Mouse (Mus musculus) hindbrain, embryonic 11.5 days (tissue): ENCODE measurements around the gene Pappa. TPM values are rescaled to one million over a fixed set of nuclear protein-coding genes. Genes with fewer than 3 reads are reported as not detected.

Experiments
- ATAC-seq: fragments of 200-750 bp; cut with Nextera tagmentation; 2 replicates; pipeline ENCODE4 v1.8.0; 2017; ENCODE audit warnings: mild to moderate bottlenecking, moderate TSS enrichment, moderate library complexity; ENCODE audit not compliant: low FRiP score
- DNase-seq: peaks from one replicate; pipeline ENCODE4 v3.0.0-alpha.2; 2015; ENCODE audit warnings: low spot score
- H3K27ac ChIP-seq: fragments of 300-500 bp; sonication (generic); 2 replicates; pipeline ENCODE4 v1.5.1; 2014; ENCODE audit warnings: mild to moderate bottlenecking, low read depth, low read length
- H3K27me3 ChIP-seq: fragments of 300-500 bp; sonication (generic); 2 replicates; pipeline ENCODE4 v1.6.1; 2014; ENCODE audit warnings: mild to moderate bottlenecking, low read length, moderate library complexity, mixed read lengths; ENCODE audit not compliant: control insufficient read depth, insufficient read depth
- H3K36me3 ChIP-seq: fragments of 300-500 bp; sonication (generic); 2 replicates; pipeline ENCODE4 v1.6.1; 2014; ENCODE audit warnings: mild to moderate bottlenecking, low read length, moderate library complexity, mixed read lengths; ENCODE audit not compliant: control insufficient read depth, insufficient read depth
- H3K4me1 ChIP-seq: fragments of 300-500 bp; sonication (generic); replicated peaks from 2 replicates; pipeline ENCODE4 v1.6.1; 2014; ENCODE audit warnings: low read length, mixed read lengths; ENCODE audit not compliant: control insufficient read depth, insufficient read depth
- H3K4me2 ChIP-seq: fragments of 300-500 bp; sonication (generic); replicated peaks from 2 replicates; pipeline ENCODE4 v1.6.1; 2014; ENCODE audit warnings: mild to moderate bottlenecking, low read depth, low read length
- H3K4me3 ChIP-seq: fragments of 300-500 bp; sonication (generic); 2 replicates; pipeline ENCODE4 v1.5.1; 2014; ENCODE audit warnings: low read depth, low read length
- H3K9ac ChIP-seq: fragments of 300-500 bp; sonication (generic); 2 replicates; pipeline ENCODE4 v1.6.1; 2014; ENCODE audit warnings: low read depth, low read length
- H3K9me3 ChIP-seq: fragments of 300-500 bp; sonication (generic); 2 replicates; pipeline ENCODE4 v1.6.1; 2016; ENCODE audit warnings: low read length; ENCODE audit not compliant: control insufficient read depth
- WGBS: fragments of 180-500 bp; shearing (Covaris S2); extraction: QIAGEN DNeasy Blood & Tissue Kit; methylation state at CpG from one replicate; pipeline ENCODE4 v1.1.7; 2014; 5-methylcytosine and 5-hydroxymethylcytosine counted together
- polyA plus RNA-seq: library from polyadenylated mRNA; unstranded; fragments of >200 nt; fragmentation: Nextera tagmentation; extraction: Ambion mirVana; gene quantifications from 2 replicates; pipeline ENCODE4 v1.2.1, GENCODE M21; 2014

The Pappa gene
- polyA plus RNA-seq, 1 experiment from 2014 or later, result 1.1 TPM

- H3K27me3 ChIP-seq, result no peaks in the 10 kb centered on the region
- WGBS, result 93% methylated on average over 1 of the region's 1 CpGs
- H3K4me3 ChIP-seq, result no peak overlapping the region
- H3K4me1 ChIP-seq, result no peaks in the 10 kb centered on the region
- DNase-seq (no peak), ATAC-seq (no peak)
- no peaks in the 10 kb centered on the region for H3K9me3 ChIP-seq
- no peaks in the 10 kb centered on the region for H3K36me3 ChIP-seq
- H3K9ac ChIP-seq, result no peak overlapping the region
- H3K4me2 ChIP-seq, result no peak overlapping the region
- H3K27ac ChIP-seq, result no peak overlapping the region
Observed at GRCm38 (mm10) chr4:65187716-65188115, 63.7 kb downstream of the Pappa start.

- no peak overlapping the region for H3K27ac ChIP-seq
- H3K4me2 ChIP-seq, result no peak overlapping the region
- H3K9ac ChIP-seq, result no peak overlapping the region
- H3K9me3 ChIP-seq, result no peaks in the 10 kb centered on the region
- ATAC-seq (no peak), DNase-seq (no peak)
- 84% methylated on average over 6 of the region's 6 CpGs for WGBS
- no peaks in the 10 kb centered on the region for H3K36me3 ChIP-seq
- H3K27me3 ChIP-seq, result no peaks in the 10 kb centered on the region
- H3K4me1 ChIP-seq, result no peaks in the 10 kb centered on the region
- no peak overlapping the region for H3K4me3 ChIP-seq
Observed at GRCm38 (mm10) chr4:65188921-65189485, 65.0 kb downstream of the Pappa start.

DNA sequence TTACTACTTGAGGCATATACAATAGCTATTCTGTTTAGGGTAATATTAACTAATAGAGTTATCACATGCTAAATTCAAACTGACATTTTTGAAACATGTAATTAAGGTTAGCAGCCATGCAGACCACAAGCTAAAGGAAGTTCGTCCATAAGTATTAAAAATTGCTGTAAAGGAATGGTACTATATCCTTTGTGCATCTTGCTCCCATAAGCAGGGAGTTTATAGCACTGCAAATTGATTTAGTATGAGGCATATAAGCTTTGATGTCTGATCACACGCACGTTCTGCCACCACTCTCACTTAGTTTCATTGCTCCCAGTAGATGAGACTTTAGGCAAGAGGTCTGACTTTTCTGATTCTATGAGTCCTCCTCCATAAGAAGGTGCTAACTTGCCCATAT is 68.8 kb downstream of the Pappa start:
- Histone ChIP-seq H3K27me3 (no peaks in the 10 kb centered on the region), H3K27ac (no peak overlapping the region), H3K4me1 (no peaks in the 10 kb centered on the region), H3K9me3 (no peaks in the 10 kb centered on the region), H3K36me3 (no peaks in the 10 kb centered on the region), H3K9ac (no peak overlapping the region), H3K4me2 (no peak overlapping the region), H3K4me3 (no peak overlapping the region)
- 85% methylated on average over 3 of the region's 3 CpGs for WGBS
- ATAC-seq, result no peak
- no peak for DNase-seq

- WGBS, result 76% methylated on average over 1 of the region's 1 CpGs
- H3K27me3 ChIP-seq, result no peaks in the 10 kb centered on the region
- DNase-seq, result no peak
Observed at GRCm38 (mm10) chr4:65195971-65196370, 72.0 kb downstream of the Pappa start.

DNA sequence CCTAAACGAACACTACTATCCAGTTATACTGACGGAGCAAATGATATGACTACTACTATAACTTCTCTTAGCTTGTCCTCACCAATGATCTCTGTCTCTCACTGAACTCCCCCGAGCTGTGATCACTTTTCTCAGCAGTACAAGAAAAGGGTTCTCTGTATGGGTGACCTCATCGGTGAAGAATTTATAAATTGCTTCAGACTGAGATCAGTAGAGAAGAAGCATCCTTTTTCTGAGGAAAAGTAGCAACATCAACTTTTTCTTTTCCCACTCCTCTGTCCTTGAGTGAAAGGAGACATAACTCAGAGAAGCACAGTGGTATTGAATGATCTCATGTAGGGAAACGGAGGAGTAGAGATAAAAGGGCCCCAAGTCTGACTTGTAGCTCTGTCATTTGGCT is 79.7 kb downstream of the Pappa start:
- H3K4me3 ChIP-seq, result no peak overlapping the region
- WGBS, result 79% methylated on average over 5 of the region's 5 CpGs
- no peak for ATAC-seq
- no peak for DNase-seq
- H3K27me3 ChIP-seq, result no peaks in the 10 kb centered on the region
- no peak overlapping the region for H3K9ac ChIP-seq
- no peak overlapping the region for H3K4me2 ChIP-seq
- no peak overlapping the region for H3K27ac ChIP-seq
- H3K9me3 ChIP-seq, result no peaks in the 10 kb centered on the region
- no peaks in the 10 kb centered on the region for H3K4me1 ChIP-seq
- no peaks in the 10 kb centered on the region for H3K36me3 ChIP-seq

More at GRCm38 (mm10) chr4:65195971-65196370, 72.0 kb downstream of the Pappa start:
- Histone ChIP-seq H3K27ac (no peak overlapping the region), H3K4me2 (no peak overlapping the region), H3K4me3 (no peak overlapping the region), H3K9ac (no peak overlapping the region), H3K36me3 (no peaks in the 10 kb centered on the region), H3K9me3 (no peaks in the 10 kb centered on the region), H3K4me1 (no peaks in the 10 kb centered on the region)
- no peak for ATAC-seq

- Histone ChIP-seq H3K4me1 (no peaks in the 10 kb centered on the region), H3K4me3 (no peak overlapping the region), H3K36me3 (no peaks in the 10 kb centered on the region), H3K9me3 (no peaks in the 10 kb centered on the region), H3K4me2 (no peak overlapping the region), H3K9ac (no peak overlapping the region), H3K27ac (no peak overlapping the region), H3K27me3 (no peaks in the 10 kb centered on the region)
- WGBS, result 94% methylated on average over 2 of the region's 2 CpGs
- ATAC-seq (no peak), DNase-seq (no peak)
Observed at GRCm38 (mm10) chr4:65205446-65205845, 81.5 kb downstream of the Pappa start.

DNA sequence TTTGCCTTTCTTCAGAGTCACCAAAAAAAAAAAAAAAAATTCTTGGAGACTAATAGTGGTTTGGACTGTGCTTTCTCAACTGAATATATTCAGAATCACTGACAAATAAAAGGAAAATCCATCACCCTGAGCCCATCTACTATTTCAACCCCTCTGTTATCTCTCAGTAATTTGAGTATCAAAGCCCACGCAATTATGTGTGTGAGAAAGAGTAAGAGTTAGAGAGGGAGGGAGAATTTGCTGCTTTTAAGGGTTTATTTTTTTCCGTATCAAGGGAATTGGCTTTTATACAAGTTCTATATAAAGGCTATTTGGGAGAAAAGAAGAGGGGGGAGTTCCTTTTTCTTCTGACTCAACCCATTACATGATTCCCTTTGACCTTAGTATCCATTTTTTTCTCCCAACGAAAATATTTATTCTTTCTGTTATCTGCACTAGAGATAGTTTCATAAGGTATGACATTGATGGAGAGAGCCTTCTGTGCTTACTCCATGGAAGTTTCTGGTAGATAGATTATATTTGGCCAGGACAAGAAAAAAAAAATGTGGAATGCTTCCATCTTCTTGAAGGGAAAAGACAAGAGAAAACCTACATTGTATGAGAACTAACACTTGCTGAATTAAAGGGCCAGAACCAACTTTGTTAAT is 85.5 kb downstream of the Pappa start:
- Histone ChIP-seq H3K4me3 (no peak overlapping the region), H3K27ac (no peak overlapping the region), H3K9ac (no peak overlapping the region), H3K9me3 (no peaks in the 10 kb centered on the region), H3K4me1 (no peaks in the 10 kb centered on the region), H3K4me2 (no peak overlapping the region), H3K27me3 (no peaks in the 10 kb centered on the region), H3K36me3 (no peaks in the 10 kb centered on the region)
- DNase-seq, result no peak
- no peak for ATAC-seq
- 85% methylated on average over 3 of the region's 3 CpGs for WGBS

- H3K4me1 ChIP-seq, result no peaks in the 10 kb centered on the region
- no peak overlapping the region for H3K9ac ChIP-seq
- ATAC-seq (no peak), DNase-seq (no peak)
- no peak overlapping the region for H3K4me3 ChIP-seq
- no peaks in the 10 kb centered on the region for H3K9me3 ChIP-seq
- WGBS, result 23% methylated on average over 3 of the region's 3 CpGs
- H3K36me3 ChIP-seq, result no peaks in the 10 kb centered on the region
- H3K4me2 ChIP-seq, result no peak overlapping the region
- H3K27me3 ChIP-seq, result no peaks in the 10 kb centered on the region
- H3K27ac ChIP-seq, result no peak overlapping the region
Observed at GRCm38 (mm10) chr4:65216682-65217081, 92.7 kb downstream of the Pappa start.

GRCm38 (mm10) chr4:65217651-65218364 is 93.8 kb downstream of the Pappa start:
- ATAC-seq (no peak), DNase-seq (no peak)
- 50% methylated on average over 9 of the region's 9 CpGs for WGBS
- H3K4me2 ChIP-seq, result no peak overlapping the region
- H3K9me3 ChIP-seq, result no peaks in the 10 kb centered on the region
- no peak overlapping the region for H3K27ac ChIP-seq
- no peaks in the 10 kb centered on the region for H3K4me1 ChIP-seq
- no peaks in the 10 kb centered on the region for H3K36me3 ChIP-seq
- H3K9ac ChIP-seq, result no peak overlapping the region
- H3K4me3 ChIP-seq, result no peak overlapping the region
- no peaks in the 10 kb centered on the region for H3K27me3 ChIP-seq
